Mouse (Mus musculus) B cell, adult 2 months (primary cell): ENCODE measurements around the gene Bricd5.

Source experiments
- DNase-seq, 2 experiments: peaks; one replicate each; pipeline ENCODE4 v3.0.0; 2022

Bricd5 gene

DNA sequence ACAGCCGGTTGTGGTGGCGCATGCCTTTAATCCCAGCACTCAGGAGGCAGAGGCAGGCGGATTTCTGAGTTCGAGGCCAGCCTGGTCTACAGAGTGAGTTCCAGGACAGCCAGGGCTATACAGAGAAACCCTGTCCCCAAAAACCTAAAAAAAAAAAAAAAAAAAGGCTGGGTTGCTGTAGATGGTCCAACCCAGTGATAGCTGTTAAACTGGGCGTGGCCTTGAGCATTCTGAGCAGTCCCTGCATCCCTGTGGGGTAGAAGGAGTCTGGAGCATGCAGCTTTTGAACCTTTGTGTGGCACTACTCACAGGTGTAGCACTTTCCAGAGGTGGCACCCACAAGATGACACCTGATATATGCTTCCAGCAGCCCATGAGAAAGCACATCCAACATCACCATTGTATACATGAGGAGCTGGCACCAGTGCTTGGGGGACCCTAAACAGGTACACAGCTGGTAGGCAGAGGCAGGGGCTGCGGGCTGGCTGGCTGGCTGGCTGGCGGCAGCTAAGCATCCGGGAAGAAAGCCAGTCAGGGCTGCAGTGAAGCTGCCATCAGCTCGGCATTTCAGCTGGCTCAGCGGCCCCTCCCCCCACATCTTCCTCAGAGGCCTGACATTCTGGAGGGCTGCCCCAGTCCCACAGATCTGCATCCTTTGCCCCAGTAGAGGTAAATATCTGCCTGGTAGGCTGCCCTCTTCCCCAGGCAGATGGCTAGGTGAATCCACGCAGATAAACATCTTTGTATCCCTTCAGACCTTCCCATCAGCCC is 11.6 kb downstream of the Bricd5 start:
- DNase-seq: no peak

DNA sequence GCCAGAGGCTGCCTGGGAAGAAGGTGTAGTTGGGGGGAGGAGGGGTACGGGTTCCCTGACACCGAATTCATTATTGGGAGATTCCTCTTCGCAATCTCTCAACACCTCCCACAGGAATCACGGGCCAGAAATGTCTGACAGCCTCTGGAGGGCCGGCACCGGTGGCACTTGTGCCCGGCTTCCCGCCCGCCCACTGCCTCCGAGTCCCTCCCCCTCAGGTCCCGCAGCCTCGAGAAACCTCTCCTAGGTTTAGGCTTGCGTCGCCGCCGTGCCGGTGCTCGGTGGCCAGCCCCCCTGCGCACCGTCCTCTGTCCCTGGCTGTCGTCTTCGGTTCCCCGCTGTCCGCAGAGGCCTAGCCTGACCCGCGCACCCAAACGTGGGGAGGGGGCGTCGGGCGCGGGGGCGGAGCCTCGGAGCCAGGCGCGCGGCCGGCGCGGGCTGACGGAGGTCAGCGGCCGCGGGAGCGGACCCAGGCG is 14.5 kb downstream of the Bricd5 start, which contains the start of gene Caskin1:
TSS of gene Caskin1 (plus strand) at position 416 of the 476 bp plus-strand sequence.
- DNase-seq: peak in 1 of 2 experiments; percentile 14

DNA sequence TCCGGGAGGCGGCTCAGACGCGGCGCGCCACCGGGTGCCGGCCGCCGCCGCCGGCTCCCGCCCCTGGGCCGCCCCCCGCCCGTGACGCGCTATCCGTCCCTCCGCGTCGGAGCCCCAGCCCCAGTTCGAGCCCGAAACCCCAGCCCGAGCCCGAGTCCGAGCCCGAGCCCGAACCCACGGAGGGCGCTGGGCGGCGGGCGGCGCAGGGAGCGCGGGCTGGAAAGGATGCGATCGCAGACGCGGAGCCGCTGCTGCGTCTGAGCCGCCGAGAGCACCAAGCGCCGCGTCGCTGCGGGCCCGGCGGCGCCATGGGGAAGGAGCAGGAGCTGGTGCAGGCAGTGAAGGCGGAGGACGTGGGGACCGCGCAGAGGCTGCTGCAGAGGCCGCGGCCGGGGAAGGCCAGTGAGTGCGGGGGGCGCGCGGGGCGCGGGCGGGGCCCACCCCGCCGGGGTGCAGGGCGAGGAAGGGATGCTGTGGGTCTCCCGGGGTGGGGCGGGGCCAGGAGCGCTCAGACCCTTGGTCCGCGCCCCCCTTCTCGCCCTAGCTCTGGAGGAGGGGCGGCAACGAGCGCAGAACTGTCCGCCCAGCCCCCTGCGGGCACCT is 15.1 kb downstream of the Bricd5 start:
- peak; percentile 29 to 39 for DNase-seq

DNA sequence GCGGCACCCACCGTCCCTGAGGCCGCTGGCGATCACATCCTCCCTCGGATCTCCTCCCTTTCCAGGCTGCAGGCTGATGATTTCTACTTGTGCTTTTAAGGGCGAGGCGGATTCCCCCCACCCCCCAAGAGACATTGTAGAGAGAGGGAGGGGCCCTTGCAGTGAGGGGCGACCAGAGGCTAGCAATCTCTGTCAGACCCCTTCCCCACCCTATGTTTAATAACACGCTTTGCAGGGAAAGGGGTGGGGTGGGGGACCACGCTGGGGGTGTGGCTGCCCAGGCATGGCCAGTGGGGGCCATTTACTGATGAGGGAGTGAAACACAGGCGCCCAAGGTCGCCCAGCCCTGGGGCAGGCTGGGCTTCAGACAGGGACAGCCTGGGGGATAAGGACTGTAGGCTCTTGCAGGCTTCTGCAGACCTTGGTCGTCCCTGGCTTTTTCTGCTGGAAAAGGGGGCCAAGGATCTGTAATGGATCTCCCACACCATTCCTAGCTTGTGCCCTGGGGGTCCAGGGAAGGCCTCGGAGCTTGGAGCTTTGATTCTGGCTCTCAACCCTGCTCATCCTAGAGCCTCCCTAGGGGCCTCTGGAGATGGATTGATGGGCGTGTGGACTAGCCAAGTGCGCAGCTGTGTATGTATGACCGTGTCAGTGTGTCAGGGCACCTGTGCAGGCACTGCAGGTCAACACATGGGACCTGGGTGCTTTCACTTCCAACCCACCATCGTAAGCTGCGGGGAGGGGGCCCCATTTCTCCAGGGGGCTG is 15.8 kb downstream of the Bricd5 start:
- no peak for DNase-seq

DNA sequence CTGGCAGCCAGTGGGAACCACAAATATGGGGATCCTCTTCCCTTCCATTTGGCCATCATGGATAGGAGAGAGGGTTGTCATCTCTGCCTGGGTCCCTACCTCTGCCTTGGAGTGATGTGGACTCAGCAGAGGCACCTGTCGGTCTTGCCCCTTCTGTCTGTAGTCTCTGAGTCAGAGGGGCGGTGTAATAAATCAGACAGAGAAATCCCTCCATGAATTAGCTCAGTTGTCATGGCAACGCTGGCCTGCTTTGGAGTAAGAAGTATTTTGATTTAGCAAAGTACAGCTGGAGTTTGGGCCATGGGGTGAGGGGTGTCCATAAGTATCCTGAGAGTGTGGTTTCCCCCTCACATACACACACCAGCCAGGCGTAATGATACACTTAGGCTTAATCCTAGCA is 16.7 kb downstream of the Bricd5 start:
- no peak for DNase-seq

DNA sequence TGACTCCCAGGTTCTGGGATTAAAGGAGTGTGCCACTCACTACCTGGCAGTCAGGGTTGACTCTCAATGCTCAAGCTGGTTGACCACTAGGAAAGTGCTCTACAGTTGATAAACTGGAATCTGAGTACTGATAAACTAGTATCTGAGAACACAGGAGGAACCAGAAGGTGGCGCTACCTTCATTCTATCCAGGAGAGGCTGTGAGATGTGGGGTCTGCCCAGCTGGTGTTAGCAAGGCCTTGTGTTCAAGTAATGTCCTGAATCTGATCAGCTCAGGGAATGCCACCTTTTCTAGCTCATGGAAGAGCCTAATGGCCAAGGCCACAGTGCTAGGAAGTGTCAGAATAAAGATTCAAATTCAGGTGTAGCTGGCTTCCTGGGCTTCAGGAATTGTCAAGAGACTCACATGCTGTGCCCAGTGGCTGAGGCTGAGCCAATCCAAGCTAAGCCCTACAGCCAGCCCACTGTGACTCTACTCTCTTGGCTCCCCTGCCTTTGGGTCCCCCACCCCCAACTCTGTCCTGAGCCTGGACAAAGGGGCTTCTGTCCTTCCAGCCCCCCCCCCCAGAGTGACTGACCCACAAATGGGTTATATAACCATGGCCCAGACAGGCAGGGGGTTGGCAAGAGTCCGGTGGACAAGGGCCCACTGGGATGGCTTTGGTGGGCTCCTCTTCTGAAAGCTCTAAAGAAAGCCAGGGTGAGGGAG is 21.1 kb downstream of the Bricd5 start:
- peak; percentile 56 to 61 for DNase-seq

DNA sequence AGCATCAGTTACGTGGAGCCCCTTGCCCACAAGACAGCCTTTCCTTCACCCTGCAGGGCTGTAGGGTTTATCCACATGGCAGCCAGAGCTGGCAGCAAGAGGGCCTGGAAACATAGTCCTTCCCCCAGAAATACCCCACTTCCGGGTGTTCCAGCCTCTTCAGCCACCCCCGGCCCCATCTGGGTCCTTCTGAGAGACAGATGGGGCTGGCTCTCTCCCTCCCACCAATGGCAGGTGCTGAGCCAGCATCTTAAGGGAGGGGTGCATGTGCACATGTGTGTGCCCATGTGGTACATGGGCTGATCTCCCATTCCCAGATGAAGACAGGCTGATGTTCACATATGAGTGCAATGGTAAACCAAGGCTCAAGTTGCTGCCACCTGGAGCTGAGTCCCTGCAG is 21.8 kb downstream of the Bricd5 start:
- no peak for DNase-seq

DNA sequence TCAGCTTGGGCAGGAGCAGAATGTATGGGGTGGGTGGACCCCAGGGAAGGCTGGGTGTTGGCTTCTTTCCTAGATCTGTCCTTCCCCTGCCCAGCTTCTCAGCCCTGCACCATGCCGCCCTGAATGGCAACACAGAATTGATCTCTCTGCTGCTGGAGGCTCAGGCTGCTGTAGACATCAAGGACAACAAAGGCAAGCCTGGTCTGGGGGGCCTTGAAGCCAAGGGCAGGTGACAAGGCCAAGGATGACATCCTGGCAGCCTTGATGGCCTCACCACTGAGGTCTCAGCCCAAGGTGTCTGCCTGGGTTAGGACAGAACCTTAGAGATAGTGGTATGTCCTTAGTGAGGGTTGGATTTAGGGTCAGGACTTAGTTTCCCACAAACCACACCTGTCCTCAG is 22.3 kb downstream of the Bricd5 start:
- no peak for DNase-seq

DNA sequence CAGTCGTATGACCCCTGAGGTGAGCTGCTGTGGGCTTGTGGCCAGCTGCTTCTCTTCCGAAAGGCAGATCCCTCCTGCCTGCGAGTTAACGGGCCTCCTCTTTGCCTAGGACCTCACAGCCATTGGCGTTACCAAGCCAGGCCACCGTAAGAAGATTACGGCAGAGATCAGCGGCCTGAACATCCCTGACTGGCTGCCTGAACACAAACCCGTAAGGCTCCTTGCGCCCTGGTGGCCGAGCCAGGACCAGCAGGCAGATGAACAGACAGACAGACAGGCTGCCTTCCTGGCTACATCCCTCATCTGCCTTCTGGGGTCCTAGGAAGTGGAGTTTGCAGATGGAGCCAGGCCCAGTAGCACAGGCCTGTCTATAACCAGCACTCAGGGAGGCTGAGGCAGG is 28.5 kb downstream of the Bricd5 start:
- DNase-seq: no peak

DNA sequence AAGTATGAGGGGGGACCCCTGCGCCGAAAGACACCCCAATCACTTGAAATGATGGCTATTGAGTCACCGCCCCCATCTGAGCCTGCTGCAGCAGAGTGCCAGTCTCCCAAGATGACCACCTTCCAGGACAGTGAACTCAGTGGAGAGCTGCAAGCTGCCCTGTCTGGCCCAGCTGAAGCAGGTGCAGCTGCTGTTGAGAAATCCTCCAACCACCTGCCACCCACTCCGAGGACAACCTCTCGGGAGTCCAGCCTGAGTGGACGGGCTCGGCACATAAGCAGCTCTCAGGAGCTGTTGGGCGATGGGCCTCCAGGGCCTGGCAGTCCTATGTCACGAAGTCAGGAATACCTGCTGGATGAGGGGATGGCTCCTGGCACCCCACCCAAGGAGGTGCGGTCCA is 30.4 kb downstream of the Bricd5 start:
- no peak for DNase-seq

DNA sequence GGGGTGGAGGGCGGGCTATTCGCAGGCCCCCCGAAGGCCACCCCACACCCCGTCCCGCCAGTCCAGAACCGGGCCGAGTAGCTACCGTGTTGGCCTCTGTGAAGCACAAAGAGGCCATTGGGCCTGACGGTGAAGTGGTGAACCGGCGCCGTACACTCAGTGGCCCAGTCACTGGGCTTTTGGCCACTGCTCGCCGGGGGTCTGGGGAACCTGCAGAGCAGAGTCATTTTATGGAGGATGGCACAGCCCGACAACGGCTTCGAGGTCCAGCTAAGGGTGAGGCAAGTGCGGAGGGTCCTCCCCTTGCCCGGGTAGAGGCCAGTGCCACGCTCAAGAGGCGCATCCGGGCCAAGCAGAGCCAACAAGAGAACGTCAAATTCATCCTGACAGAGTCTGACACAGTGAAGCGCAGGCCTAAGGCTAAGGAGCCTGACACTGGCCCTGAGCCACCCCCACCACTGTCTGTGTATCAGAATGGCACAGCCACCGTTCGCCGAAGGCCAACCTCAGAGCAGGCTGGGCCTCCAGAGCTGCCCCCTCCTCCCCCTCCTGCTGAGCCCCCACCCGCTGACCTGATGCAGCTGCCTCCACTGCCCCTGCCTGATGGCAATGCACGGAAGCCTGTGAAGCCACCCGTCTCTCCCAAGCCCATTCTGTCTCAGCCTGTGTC is 31.7 kb downstream of the Bricd5 start:
- DNase-seq: no peak

DNA sequence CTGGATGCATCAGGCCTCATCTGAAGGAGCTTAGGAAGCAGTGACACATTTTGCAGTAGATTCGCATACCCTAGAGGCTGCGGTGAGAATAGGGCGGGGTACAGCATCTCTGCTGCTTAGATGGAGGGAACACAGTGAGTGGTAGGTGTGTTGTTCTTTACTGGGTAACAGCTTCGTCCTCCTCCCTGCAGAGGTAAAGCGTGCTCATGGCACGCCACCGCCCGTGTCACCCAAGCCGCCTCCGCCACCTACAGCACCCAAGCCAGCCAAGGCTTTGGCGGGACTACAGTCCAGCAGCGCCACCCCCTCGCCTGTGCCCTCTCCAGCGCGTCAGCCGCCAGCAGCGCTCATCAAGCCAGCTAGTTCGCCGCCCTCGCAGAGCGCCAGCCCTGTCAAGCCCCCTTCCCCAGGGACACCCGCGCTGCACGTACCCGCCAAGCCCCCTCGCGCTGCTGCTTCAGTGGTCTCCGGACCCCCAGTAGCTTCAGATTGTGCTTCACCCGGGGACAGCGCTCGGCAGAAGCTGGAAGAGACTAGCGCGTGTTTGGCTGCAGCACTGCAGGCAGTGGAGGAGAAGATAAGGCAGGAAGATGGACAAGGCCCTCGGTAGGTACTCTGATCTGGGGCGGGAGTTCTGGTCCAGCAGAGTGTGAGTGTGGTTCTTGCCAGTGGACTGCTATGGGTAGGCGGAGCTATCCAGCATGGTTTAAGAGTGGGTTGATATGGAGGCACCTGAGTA is 32.8 kb downstream of the Bricd5 start:
- no peak for DNase-seq

DNA sequence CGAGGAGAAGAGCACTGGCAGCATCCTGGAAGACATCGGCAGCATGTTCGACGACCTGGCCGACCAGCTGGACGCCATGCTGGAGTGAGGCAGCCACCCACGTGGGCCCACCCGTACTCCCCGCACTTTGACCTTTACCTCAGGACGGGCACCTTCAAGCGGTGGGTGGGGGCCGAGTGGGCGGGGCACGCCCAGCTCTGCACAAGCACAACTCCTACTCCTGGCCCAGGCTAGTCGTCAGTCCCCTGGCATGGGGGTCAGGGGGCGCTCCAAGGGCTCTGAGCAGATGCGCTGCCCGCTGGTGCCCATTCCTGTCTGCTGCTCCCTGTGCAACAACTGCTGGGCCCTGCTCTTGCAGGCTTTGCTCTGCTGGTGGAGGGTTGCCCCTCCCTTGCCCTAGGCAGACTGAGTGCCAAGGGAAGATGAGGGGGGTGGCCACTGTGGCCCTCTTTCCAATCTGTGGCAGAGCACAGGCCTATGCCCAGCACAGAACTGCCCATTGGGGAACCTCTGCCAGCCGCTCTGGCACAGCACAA is 33.5 kb downstream of the Bricd5 start:
- DNase-seq: no peak

DNA sequence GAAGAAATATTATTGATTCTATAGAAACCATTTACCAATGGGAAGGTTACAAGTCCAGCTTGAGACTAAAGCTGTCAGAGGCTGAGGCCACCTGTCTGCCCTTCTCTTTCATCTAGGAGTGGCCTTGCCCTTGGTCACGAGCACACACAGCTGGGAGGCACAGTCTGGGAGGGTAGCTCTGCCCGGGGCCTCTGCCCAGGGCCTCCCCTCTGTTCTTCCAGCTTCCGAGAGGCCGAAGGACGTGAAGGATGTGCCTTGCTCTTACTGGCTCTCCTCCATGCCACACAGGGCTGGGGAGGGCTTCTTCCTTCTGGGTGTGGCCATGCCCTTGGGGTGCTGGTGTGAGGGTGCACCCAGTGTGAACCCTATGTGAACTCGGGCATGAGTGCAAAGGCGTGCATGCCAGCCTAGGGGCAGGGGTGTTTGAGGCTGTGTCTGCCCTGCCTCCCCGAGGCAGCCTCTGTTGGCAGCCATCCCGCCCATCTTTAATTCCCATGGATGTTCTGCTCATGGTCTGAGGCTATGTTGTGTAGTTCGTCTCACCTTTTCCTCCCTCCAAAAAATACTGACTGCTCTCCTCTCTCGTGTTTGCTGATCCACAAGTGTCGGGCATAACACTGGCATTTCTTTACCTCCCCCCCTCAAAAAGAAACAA is 34.2 kb downstream of the Bricd5 start:
- no peak for DNase-seq

DNA sequence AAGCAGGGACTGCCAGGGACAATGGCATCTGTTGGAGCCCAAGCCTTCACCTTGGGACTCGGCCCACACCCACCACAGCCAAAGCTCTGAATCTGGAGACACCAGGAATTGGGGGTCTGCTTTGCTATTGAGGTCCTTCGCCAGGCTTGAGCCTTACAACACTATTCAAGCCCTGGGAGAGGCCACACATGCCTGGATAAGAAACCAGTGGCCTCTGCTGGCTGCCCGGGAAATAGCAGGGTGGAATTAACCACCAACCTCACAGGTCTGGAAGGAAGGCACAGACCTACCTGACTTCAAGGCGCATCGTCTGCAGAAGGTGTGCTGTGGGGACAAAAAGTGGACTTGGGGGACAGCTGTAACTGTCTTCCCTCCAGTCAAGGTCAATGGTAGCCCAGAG is 39.9 kb downstream of the Bricd5 start:
- no peak for DNase-seq

DNA sequence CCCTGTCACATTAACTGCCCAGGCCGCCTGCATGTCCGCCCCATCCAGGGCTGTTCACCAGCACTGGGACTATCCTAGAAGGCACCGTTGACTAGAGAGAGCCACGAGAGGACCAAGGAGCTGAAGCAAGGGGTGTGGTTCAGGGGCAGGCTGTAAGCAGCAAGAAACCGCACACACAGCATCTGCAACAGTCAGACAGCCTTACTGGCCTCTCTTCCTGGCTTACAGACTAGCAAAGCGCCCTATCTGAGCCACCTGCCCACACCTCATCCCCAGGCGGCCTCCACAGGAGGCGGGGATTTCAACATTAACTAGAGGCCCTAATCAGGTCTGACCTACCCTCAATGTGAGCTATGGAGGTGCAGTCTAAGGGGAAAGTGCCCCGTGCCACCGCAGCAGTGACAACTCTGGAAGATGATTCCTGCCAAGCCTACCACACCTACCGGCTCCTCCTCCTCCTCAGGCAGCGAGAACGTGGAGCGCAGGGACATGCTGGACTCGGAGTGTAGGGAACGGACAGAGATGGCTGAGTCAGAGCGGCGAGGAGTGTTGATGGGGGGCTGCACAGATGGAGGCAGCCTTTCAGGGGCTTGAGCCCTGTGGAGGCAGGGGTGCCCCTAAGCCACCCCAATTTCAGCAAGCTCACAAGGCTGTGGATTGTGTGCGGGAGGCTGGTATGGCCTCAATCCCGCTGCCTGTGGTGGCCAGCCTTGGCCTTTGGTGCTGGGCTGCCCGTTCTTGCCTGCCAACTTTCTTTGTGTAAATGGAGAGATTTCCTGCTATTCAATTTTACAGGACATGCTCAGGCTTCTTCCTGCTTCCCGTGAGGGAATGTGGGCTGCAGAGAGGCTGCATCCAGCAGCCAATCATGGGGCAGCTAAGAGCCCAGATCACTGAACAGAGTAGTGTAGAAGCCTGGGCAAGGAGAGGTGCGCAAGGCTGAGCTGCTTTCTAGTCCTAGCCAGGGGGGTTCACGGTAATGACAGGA is 40.9 kb downstream of the Bricd5 start:
- DNase-seq: no peak

DNA sequence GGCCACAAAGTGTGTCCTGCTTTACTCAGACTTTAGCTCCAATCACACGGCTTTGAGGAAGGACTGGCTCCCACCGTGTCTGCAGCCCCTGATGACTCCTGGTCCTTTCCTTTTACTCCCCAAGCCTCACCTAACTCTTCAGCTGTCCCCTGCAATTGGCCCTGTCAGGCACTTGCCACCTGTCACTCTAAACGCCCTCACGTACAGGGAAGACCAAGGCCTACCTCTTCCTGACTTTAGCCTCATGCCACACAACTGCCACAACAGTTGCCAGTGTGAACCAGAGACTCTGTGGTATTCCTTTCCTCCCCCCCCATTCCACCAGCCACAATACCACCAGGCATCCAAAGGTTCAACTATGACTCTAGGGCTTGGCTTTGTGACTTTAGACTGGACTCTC is 46.8 kb downstream of the Bricd5 start:
- DNase-seq: no peak

DNA sequence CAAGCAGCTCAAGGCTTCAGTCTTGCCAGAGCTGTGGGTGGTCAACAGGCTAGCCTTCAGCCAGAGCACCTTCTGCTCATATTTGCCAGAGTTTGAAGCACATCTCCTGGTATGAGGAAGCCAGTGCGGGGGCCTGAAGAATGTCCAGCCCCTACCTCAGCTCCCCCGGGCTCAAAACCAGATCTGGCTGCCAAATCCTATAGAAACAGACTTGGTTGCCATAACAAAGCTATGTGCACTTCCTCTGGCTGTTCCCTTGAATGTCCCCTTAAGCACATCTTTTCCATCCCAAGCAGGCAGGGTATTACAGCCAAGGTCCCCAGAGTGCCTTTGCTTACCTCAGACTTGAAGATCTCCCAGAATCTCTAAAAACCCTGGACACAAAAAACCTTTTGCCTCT is 51.0 kb downstream of the Bricd5 start:
- DNase-seq: no peak
